Mouse (Mus musculus): Measurements from ENCODE around the gene Stpg2. TPM values are rescaled to one million over a fixed set of nuclear protein-coding genes. Genes with fewer than 3 reads are reported as not detected.

Gene Stpg2
- polyA plus RNA-seq, 1 experiment, result not detected

GRCm38 (mm10) chr3:139651505-139651904, 446.0 kb downstream of the Stpg2 start:
- no peak for TF ChIP-seq GATA1 (IDR thresholded peaks at IDR 0.05; ENCODE audit: low read length)

DNA sequence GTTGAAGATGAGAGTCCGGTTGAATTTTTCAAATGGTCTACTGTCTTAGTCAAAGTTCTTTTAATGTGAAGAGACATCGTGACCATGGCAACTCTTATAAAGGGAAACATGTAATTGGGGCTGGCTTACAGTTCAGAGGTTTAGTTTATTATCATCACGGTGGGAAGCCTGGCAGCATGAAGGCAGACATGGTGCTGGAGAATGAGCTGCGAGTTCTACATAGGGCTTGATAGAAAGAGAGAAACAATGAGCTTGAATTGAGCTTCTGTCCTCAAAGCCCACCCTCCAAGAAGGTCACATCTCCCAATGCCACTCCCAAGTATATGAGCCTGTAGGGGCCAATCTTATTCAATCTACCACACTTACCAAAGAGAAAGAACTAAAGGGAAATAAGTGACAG, 453.9 kb downstream of the Stpg2 start:
- no peak for TF ChIP-seq GATA1 (IDR thresholded peaks at IDR 0.05; ENCODE audit: low read length)

DNA sequence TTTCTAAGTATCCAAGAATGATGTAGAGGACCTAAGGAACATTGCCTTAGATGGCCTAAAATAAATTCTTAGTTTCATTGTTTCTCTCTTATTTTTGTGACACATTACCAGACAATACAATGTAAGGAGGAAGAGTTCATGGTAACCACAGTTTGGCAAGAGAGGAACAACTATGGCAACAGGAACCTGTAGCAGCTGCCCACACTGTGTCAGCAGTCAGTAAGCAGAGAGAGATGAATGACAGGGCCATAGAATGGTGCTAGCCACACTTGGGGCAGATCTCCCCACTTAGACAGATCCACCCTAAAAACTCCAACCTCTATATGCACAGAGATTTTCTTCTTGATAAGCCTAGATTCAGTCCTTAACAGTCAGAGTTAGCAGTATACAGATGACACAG, 456.7 kb downstream of the Stpg2 start:
- no peak for TF ChIP-seq GATA1 (IDR thresholded peaks at IDR 0.05; ENCODE audit: low read length)

GRCm38 (mm10) chr3:139663712-139664245, 458.3 kb downstream of the Stpg2 start:
- no peak for TF ChIP-seq GATA1 (IDR thresholded peaks at IDR 0.05; ENCODE audit: low read length)

GRCm38 (mm10) chr3:139665047-139665446, 459.6 kb downstream of the Stpg2 start:
- no peak for TF ChIP-seq GATA1 (IDR thresholded peaks at IDR 0.05; ENCODE audit: low read length)

DNA sequence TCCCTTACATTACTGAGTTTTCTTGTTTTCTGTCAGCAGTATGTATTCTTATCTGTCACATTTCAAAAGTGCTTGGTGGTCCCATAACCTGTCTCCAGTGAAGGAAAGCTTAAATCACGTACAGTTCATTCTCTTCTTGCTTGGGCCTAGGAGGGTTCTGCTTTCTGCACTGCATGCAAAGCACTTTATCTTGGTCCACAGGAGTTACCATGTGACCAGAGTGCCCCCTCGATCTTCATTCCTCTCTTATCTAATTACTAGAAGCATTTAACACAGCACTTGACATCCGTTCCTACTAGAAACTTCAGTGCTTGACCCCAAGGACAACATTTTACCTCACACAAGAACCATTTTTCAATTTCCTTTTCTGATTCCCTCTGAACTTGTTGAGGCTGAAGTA, 470.7 kb downstream of the Stpg2 start:
- TF ChIP-seq GATA1 (IDR thresholded peaks at IDR 0.05; ENCODE audit: low read length), result no peak

DNA sequence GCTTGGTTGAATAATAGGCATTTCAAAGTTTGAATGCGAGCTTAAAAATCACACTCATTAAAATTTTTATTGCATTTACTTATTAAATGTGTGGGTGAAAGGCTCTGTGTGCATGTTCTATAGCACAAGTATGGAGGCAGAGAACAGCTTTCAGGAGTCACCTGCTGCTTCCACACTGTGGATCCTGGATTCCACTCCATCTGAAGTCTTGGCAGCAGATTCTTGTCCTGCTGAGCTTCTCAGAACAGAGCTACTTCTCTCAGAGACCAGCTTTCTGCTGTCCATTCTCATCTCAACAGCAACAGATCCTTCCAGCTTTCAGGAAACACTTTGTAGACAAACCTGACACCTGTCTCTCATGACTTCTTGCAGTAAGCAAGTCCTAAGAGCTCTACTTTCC, 471.2 kb downstream of the Stpg2 start:
- TF ChIP-seq GATA1 (IDR thresholded peaks at IDR 0.05; ENCODE audit: low read length), result no peak

GRCm38 (mm10) chr3:139704238-139704637, 498.7 kb downstream of the Stpg2 start:
- peak; percentile 4 for TF ChIP-seq GATA1 (IDR thresholded peaks at IDR 0.05; ENCODE audit: low read length)

- peak; percentile 71 for TF ChIP-seq GATA1 (IDR thresholded peaks at IDR 0.05; ENCODE audit: low read length)
Observed at GRCm38 (mm10) chr3:139707396-139707795, 501.9 kb downstream of the Stpg2 start.

DNA sequence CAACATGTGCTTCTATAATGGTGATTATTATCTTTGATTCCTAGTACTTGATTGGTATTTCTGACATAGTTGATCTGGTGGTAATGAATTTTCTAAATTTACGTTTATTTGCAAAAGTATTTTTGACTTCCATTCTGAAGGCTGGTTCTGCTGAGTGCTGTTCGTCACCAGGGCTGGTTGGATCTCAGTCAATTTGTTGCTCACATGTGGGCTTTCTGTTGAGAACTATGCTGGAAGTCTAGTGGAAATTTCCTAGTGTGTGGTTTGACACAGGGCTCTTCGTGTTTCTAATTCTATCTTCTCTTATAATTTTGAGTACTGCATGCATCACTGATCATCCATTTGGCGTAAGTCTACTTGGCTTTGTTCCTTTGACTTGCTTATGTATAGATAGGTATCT, 504.3 kb downstream of the Stpg2 start:
- TF ChIP-seq GATA1 (IDR thresholded peaks at IDR 0.05; ENCODE audit: low read length), result no peak

DNA sequence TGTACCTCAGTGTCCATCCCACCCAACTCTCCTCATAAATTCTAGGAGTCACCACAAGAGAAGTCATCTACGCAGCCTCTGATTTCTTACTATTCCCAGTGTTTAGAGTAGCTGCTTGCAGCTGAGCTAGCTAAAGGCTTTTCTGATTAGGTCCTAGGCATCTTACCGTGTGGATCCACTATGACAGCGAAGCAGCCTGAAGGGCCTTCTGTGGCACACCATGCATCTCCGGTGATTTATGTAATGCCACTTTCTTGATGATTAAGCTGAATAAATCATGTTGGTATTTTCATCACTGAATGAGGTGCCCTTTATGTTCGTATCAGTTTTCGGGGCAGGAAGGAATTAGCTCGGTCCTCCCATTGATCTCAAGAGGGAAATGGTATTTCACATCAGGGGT, 523.3 kb downstream of the Stpg2 start:
- TF ChIP-seq GATA1 (IDR thresholded peaks at IDR 0.05; ENCODE audit: low read length), result no peak

DNA sequence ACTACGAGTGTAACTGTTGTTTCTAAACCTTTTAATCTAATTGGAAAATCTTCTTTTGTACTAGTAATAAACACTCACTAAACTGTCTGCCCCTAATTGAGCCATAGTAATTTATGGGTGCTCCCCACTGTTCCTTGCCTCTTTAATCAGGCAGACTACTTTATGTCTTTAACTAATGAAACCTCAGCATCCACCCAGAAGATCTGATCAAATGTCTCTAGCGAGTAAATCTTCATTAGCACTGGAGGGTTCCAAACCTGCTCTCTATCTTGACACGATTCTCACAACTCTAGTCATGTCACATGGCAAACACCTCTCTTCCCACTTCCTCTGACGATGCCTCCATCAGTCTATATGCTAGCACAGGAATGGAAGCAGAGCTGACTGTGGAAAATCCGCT, 523.8 kb downstream of the Stpg2 start:
- no peak for TF ChIP-seq GATA1 (IDR thresholded peaks at IDR 0.05; ENCODE audit: low read length)

GRCm38 (mm10) chr3:139733156-139733555, 527.7 kb downstream of the Stpg2 start:
- no peak for TF ChIP-seq GATA1 (IDR thresholded peaks at IDR 0.05; ENCODE audit: low read length)

GRCm38 (mm10) chr3:139739388-139739787, 533.9 kb downstream of the Stpg2 start:
- no peak for TF ChIP-seq GATA1 (IDR thresholded peaks at IDR 0.05; ENCODE audit: low read length)

Other genes starting within 250 kb of the Stpg2 start
- gene Rap1gds1, start 130.5 kb upstream of the Stpg2 start, polyA plus RNA-seq (2012), result 10.2 and 13.2 TPM in 2 replicates